Mouse (Mus musculus) layer of hippocampus, adult 9-10 months (tissue): ENCODE measurements around the gene Ubox5.
"Not testable (repeated sequence)": the region's sequence is repeated elsewhere in the genome, so short reads cannot be mapped to it uniquely, and the experiment has no call there.

ENCODE experiments used
- DNase-seq: peaks from one replicate; pipeline ENCODE4 v3.0.0; 2022; ENCODE audit warnings: low spot score

The Ubox5 gene

GRCm38 (mm10) chr2:130577021-130577420, 52.8 kb downstream of the Ubox5 start:
- DNase-seq, result no peak

- DNase-seq, result not testable (repeated sequence)
These were observed 53.3 kb downstream of the Ubox5 start for GRCm38 (mm10) chr2:130576564-130576963.

- DNase-seq, result no peak
These were observed 54.0 kb downstream of the Ubox5 start, which contains the start of gene Oxt for GRCm38 (mm10) chr2:130575873-130576272. TSS of gene Oxt (plus strand) at chr2:130576173.

GRCm38 (mm10) chr2:130574960-130575359, 54.9 kb downstream of the Ubox5 start:
- DNase-seq, result no peak

- DNase-seq, result no peak
These were observed 59.9 kb downstream of the Ubox5 start for GRCm38 (mm10) chr2:130569926-130570325.

- DNase-seq, result no peak
These were observed 60.9 kb downstream of the Ubox5 start for GRCm38 (mm10) chr2:130568921-130569320.

- DNase-seq, result no peak
These were observed 64.9 kb downstream of the Ubox5 start for GRCm38 (mm10) chr2:130564983-130565382.

GRCm38 (mm10) chr2:130564063-130564462, 65.8 kb downstream of the Ubox5 start:
- DNase-seq, result no peak

GRCm38 (mm10) chr2:130563212-130564055, 66.4 kb downstream of the Ubox5 start, which contains the start of gene Mrps26:
TSS of gene Mrps26 (plus strand) at chr2:130563742.
- peak; percentile 73 for DNase-seq

- DNase-seq, result no peak
These were observed 71.8 kb downstream of the Ubox5 start for GRCm38 (mm10) chr2:130558015-130558414.

- no peak for DNase-seq
These were observed 72.4 kb downstream of the Ubox5 start for GRCm38 (mm10) chr2:130557462-130557861.

- no peak for DNase-seq
These were observed 73.5 kb downstream of the Ubox5 start for GRCm38 (mm10) chr2:130556292-130556691.

- DNase-seq, result no peak
These were observed 75.0 kb downstream of the Ubox5 start for GRCm38 (mm10) chr2:130554841-130555240.

GRCm38 (mm10) chr2:130546957-130547356, 82.9 kb downstream of the Ubox5 start:
- no peak for DNase-seq

GRCm38 (mm10) chr2:130540266-130540665, 89.6 kb downstream of the Ubox5 start:
- DNase-seq, result no peak
